Mouse (Mus musculus): ENCODE results near the gene Gm8082. TPM values are rescaled to one million over a fixed set of nuclear protein-coding genes. Genes with fewer than 3 reads are reported as not detected.
"Not testable (repeated sequence)": the region's sequence is repeated elsewhere in the genome, so short reads cannot be mapped to it uniquely, and the experiment has no call there.

Gene Gm8082
- polyA plus RNA-seq (2016; fragmentation: Nextera tagmentation; extraction: Ambion mirVana): not detected in 2 replicates

DNA sequence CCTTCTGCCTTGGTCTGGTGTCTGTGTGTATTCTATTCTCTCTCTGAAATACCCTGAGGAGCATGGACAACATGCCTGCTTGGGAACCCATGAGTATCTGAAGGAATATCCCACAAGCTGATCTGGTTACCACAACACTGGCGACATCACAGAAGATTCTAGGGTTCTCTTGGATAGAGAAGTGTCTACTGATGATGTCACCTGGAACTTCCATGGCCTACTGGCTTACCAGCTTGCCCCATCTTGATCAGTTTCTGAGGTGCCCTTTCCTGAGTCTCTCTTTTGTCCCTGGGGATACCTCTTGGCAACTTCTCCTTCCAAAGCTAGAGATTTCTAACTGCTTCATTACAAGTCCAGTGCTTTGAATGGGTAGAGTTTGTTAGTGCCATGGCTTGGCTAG lies at the start of gene Gm8082:
Gene Gm8082, minus strand, starts transcription at position 101 of the 400 bp plus-strand sequence.
- not testable (repeated sequence) for DNase-seq (ENCODE audit: low spot score); H3K27ac ChIP-seq (replicated peaks); H3K27me3 ChIP-seq (ENCODE audit: low read depth, poor library complexity, severe bottlenecking); H3K36me3 ChIP-seq; H3K4me1 ChIP-seq; H3K9me3 ChIP-seq (replicated peaks); H3K4me3 ChIP-seq
- no CpG with 5 or more reads among the region's 1 CpGs for WGBS

DNA sequence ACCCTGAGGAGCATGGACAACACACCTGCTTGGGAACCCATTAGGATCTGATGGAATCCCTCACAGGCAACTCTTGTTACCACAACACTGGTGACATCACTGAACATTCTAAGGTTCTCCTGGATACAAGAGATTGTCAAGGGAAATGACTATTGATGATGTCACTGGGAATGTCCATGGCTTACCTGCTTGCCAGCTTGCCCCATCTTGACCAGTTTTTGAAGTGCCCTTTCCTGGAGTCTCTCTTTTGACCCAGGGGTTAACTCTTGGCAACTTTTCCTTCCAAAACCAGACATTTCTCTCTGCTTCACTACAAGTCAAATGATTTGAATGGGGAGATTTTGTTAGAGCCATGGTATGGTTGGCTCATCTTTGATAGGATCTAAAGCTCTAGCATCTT lies 22.1 kb upstream of the Gm8082 start, which contains the start of gene Gm10376:
Gene Gm10376, minus strand, starts transcription at position 101 of the 400 bp plus-strand sequence.
- not testable (repeated sequence) for H3K4me3 ChIP-seq; H3K36me3 ChIP-seq; H3K27me3 ChIP-seq (ENCODE audit: low read depth, poor library complexity, severe bottlenecking); H3K4me1 ChIP-seq; H3K27ac ChIP-seq (replicated peaks); H3K9me3 ChIP-seq (replicated peaks); DNase-seq (ENCODE audit: low spot score)

Other genes starting within 250 kb of the Gm8082 start
- not detected in 2 replicates for gene Gm3015, start 224.8 kb downstream of the Gm8082 start, polyA plus RNA-seq (2016; fragmentation: Nextera tagmentation; extraction: Ambion mirVana)
- gene Gm10377, start 195.6 kb downstream of the Gm8082 start, polyA plus RNA-seq (2016; fragmentation: Nextera tagmentation; extraction: Ambion mirVana): not detected in 2 replicates
- gene Gm21977, start 140.1 kb downstream of the Gm8082 start, polyA plus RNA-seq (2016; fragmentation: Nextera tagmentation; extraction: Ambion mirVana): not detected in 2 replicates
- not detected in 2 replicates for gene Gm10376, start 22.0 kb upstream of the Gm8082 start, polyA plus RNA-seq (2016; fragmentation: Nextera tagmentation; extraction: Ambion mirVana)
- gene Gm8094, start 83.0 kb upstream of the Gm8082 start, polyA plus RNA-seq (2016; fragmentation: Nextera tagmentation; extraction: Ambion mirVana): not detected in 2 replicates
- gene Gm8104, start 107.0 kb upstream of the Gm8082 start, polyA plus RNA-seq (2016; fragmentation: Nextera tagmentation; extraction: Ambion mirVana): not detected in 2 replicates
- not detected in 2 replicates for gene Gm7233, start 186.2 kb upstream of the Gm8082 start, polyA plus RNA-seq (2016; fragmentation: Nextera tagmentation; extraction: Ambion mirVana)
- gene Gm8122, start 241.7 kb upstream of the Gm8082 start, polyA plus RNA-seq (2016; fragmentation: Nextera tagmentation; extraction: Ambion mirVana): not detected in 2 replicates